Mouse (Mus musculus) ES-E14 (cell line): ENCODE results near the gene Gm13691. TPM values are rescaled to one million over a fixed set of nuclear protein-coding genes. Genes with fewer than 3 reads are reported as not detected.
"Not testable (repeated sequence)": the region's sequence is repeated elsewhere in the genome, so short reads cannot be mapped to it uniquely, and the experiment has no call there.

Experiments used
- DNase-seq: peaks from one replicate; pipeline ENCODE4 v3.0.0-alpha.2; 2013; ENCODE audit warnings: low read depth, low spot score
- H3K27ac ChIP-seq: 2 replicates; pipeline ENCODE4 v1.5.1; 2012; ENCODE audit warnings: low read depth, mild to moderate bottlenecking, low read length, moderate library complexity, mixed read lengths; ENCODE audit not compliant: poor library complexity, insufficient read depth, severe bottlenecking
- H3K36me3 ChIP-seq: 2 replicates; pipeline ENCODE4 v1.6.1; 2012; ENCODE audit warnings: mild to moderate bottlenecking, low read length, moderate library complexity, mixed read lengths; ENCODE audit not compliant: control insufficient read depth, poor library complexity, insufficient read depth, severe bottlenecking
- H3K4me1 ChIP-seq, 2 experiments: fragments of 150-350 bp in 1 of 2; sonication (generic) in 1 of 2; 2 replicates each; pipeline ENCODE4 v1.6.1; 2012; ENCODE audit warnings: low read length in 2 of 2, mild to moderate bottlenecking in 1 of 2, mixed read lengths in 1 of 2; ENCODE audit not compliant: control insufficient read depth in 2 of 2, insufficient read depth in 2 of 2, poor library complexity in 1 of 2
- H3K4me3 ChIP-seq, 2 experiments: fragments of 150-350 bp in 1 of 2; sonication (generic) in 1 of 2; 2 replicates each; pipeline ENCODE4 v1.5.1; 2012; ENCODE audit warnings: low read length in 2 of 2, low read depth in 1 of 2, mild to moderate bottlenecking in 1 of 2, mixed read lengths in 1 of 2; ENCODE audit not compliant: insufficient read depth in 1 of 2, poor library complexity in 1 of 2, severe bottlenecking in 1 of 2
- H3K9ac ChIP-seq: 2 replicates; pipeline ENCODE4 v1.6.1; 2012; ENCODE audit warnings: low read depth, mild to moderate bottlenecking, low read length, mixed read lengths; ENCODE audit not compliant: poor library complexity, insufficient read depth, severe bottlenecking
- H3K9me3 ChIP-seq: fragments of 150-350 bp; sonication (generic); 2 replicates; pipeline ENCODE4 v1.6.1; 2012; ENCODE audit warnings: low read depth, mild to moderate bottlenecking, low read length; ENCODE audit not compliant: control insufficient read depth, insufficient read depth
- CHD2 ChIP-seq: IDR thresholded peaks from 2 replicates; pipeline ENCODE4 v1.6.1; 2014; ENCODE audit warnings: mild to moderate bottlenecking, low read depth, low read length, inconsistent platforms
- HCFC1 ChIP-seq: IDR thresholded peaks from 2 replicates; pipeline ENCODE4 v1.6.1; 2012; ENCODE audit warnings: low read length, inconsistent platforms, borderline replicate concordance; ENCODE audit not compliant: insufficient read depth
- MAFK ChIP-seq: IDR thresholded peaks from 2 replicates; pipeline ENCODE4 v1.6.1; 2014; ENCODE audit warnings: mild to moderate bottlenecking, low read depth, low read length, inconsistent platforms; ENCODE audit not compliant: insufficient read depth
- ZC3H11A ChIP-seq: IDR thresholded peaks from 2 replicates; pipeline ENCODE4 v1.6.1; 2012; ENCODE audit warnings: low read depth, mild to moderate bottlenecking, inconsistent platforms, low read length, borderline replicate concordance
- ZNF384 ChIP-seq: IDR thresholded peaks from 2 replicates; pipeline ENCODE4 v1.6.1; 2012; ENCODE audit warnings: low read depth, low read length, inconsistent platforms
- in situ Hi-C, 2 experiments: fragments of 600-800 bp; cut with MboI; formaldehyde crosslinking; loops; one replicate each; pipeline ENCODE4 v1.15.1; 2025; ENCODE audit warnings: low sequenced_read_pairs in 2 of 2, inconsistent platforms in 1 of 2; ENCODE audit not compliant: unreplicated experiment in 2 of 2
- total RNA-seq: library from RNA; depleted of rRNA; stranded (reverse); fragments of 300-350 nt; gene quantifications from 2 replicates; pipeline ENCODE4 v1.2.3, GENCODE M21; 2012; rRNA removed

The Gm13691 gene
- total RNA-seq, 1 experiment = 3.7 TPM

- no peak for DNase-seq
- in situ Hi-C loops = no loop called here
- Histone ChIP-seq H3K4me1 (no peaks in the 10 kb centered on the region), H3K36me3 (no peaks in the 10 kb centered on the region), H3K9ac (no peak overlapping the region), H3K9me3 (no peaks in the 10 kb centered on the region), H3K27ac (no peak overlapping the region), H3K4me3 (no peak overlapping the region)
- no peak for TF ChIP-seq MAFK
- TF ChIP-seq ZNF384 = no peak
- TF ChIP-seq ZC3H11A = no peak
- TF ChIP-seq CHD2 = no peak
- no peak for TF ChIP-seq HCFC1
These were observed 45.6 kb downstream of the Gm13691 start for GRCm38 (mm10) chr2:84035997-84036396.

GRCm38 (mm10) chr2:84037304-84037703 lies 47.0 kb downstream of the Gm13691 start:
- TF ChIP-seq ZNF384 (no peak), HCFC1 (no peak), MAFK (no peak), ZC3H11A (no peak), CHD2 (no peak)
- Histone ChIP-seq H3K36me3 (no peaks in the 10 kb centered on the region), H3K27ac (no peak overlapping the region), H3K9ac (no peak overlapping the region), H3K4me1 (no peaks in the 10 kb centered on the region), H3K9me3 (no peaks in the 10 kb centered on the region), H3K4me3 (no peak overlapping the region)
- in situ Hi-C loops = no loop called here
- DNase-seq = no peak

- H3K4me3 ChIP-seq, H3K4me1 ChIP-seq, H3K36me3 ChIP-seq, in situ Hi-C loops, H3K9me3 ChIP-seq, DNase-seq, H3K27ac ChIP-seq, H3K9ac ChIP-seq: not testable (repeated sequence)
These were observed 47.6 kb downstream of the Gm13691 start for GRCm38 (mm10) chr2:84037943-84038342.

- H3K9me3 ChIP-seq = no peaks in the 10 kb centered on the region
- H3K4me3 ChIP-seq = no peak overlapping the region
- H3K27ac ChIP-seq = no peak overlapping the region
- no peak for TF ChIP-seq HCFC1
- TF ChIP-seq MAFK = no peak
- no peak for TF ChIP-seq CHD2
- TF ChIP-seq ZC3H11A = no peak
- TF ChIP-seq ZNF384 = no peak
- H3K36me3 ChIP-seq = no peaks in the 10 kb centered on the region
- H3K4me1 ChIP-seq = no peaks in the 10 kb centered on the region
- DNase-seq = no peak
- H3K9ac ChIP-seq = no peak overlapping the region
- in situ Hi-C loops = no loop called here
These were observed 48.9 kb downstream of the Gm13691 start for GRCm38 (mm10) chr2:84039277-84039676.

Other genes starting within 250 kb of the Gm13691 start
- gene Fam171b, start 177.9 kb upstream of the Gm13691 start, total RNA-seq = 2.0 and 2.3 TPM in 2 replicates
- 0.22 and 0.37 TPM in 2 replicates for gene Zswim2, start 49.3 kb upstream of the Gm13691 start, total RNA-seq
- 3.7 and 5.8 TPM in 2 replicates for gene Gm13698, start 34.9 kb upstream of the Gm13691 start, total RNA-seq
- 3.7 and 5.8 TPM in 2 replicates for gene Gm13693, start 29.1 kb upstream of the Gm13691 start, total RNA-seq
- gene Gm13695, start 23.2 kb upstream of the Gm13691 start, total RNA-seq = 0.48 TPM in 1 of 2 replicates, not detected in the other
- 3.7 and 5.8 TPM in 2 replicates for gene Gm13696, start 17.4 kb upstream of the Gm13691 start, total RNA-seq
- 3.7 and 5.8 TPM in 2 replicates for gene Gm13694, start 11.6 kb upstream of the Gm13691 start, total RNA-seq
- 3.7 and 5.8 TPM in 2 replicates for gene Gm13697, start 5.8 kb upstream of the Gm13691 start, total RNA-seq